8 mouse cellular contexts compared by ENCODE assay signal in the genomic region with DNA sequence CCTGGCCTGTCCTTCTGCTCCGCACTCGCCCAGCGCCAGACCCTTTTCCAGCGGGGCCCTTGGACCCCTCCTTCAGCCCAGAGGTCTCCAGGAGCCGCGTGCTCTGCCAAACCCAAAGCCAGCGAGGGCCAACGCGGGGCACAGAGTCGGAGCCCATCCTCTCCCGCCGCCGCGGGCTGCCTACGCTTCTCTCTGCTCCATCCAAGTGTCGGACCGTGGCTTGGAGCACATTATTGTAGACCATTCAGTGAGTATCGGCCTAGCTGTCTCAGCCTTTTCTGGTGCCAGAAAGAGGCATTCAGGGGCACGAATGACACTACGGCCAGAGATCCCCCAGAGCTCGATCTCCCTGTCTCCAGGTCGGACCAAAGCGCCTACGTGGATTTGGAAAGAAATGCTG. TPM values are rescaled to one million over a fixed set of nuclear protein-coding genes. Genes with fewer than 3 reads are reported as not detected.
DNase-seq lines count a peak whose midpoint lies in the region; ATAC-seq lines count a peak whose summit lies in the region.

No protein-coding gene starts in this region.

- H3K9ac ChIP-seq in kidney, embryonic 16.5 days (replicated peaks; ENCODE audit: low read length): peak overlapping the region; percentile 22
- H3K9ac ChIP-seq in embryonic facial prominence, embryonic 11.5 days (replicated peaks; ENCODE audit: low read length): peak overlapping the region; percentile 60
- peak overlapping the region; percentile 84 for H3K9ac ChIP-seq in hindbrain, embryonic 12.5 days
- H3K9ac ChIP-seq in midbrain, embryonic 15.5 days: peak overlapping the region; percentile 81

- 2% methylated on average over 24 of the region's 24 CpGs for WGBS in kidney, embryonic 16.5 days
- under 1% methylated on average over 24 of the region's 24 CpGs for WGBS in embryonic facial prominence, embryonic 11.5 days
- under 1% methylated on average over 24 of the region's 24 CpGs for WGBS in hindbrain, embryonic 12.5 days
- WGBS in midbrain, embryonic 15.5 days: under 1% methylated on average over 24 of the region's 24 CpGs

- H3K4me1 ChIP-seq in kidney, embryonic 16.5 days (ENCODE audit: insufficient read depth, low read length): 0 out of 2 replicates have a peak, but pooled peaks cover 2% of the 10 kb centered on the region
- 0 out of 2 replicates have a peak, but pooled peaks cover 8% of the 10 kb centered on the region for H3K4me1 ChIP-seq in embryonic facial prominence, embryonic 11.5 days (ENCODE audit: control insufficient read depth, insufficient read depth, low read length)
- H3K4me1 ChIP-seq in hindbrain, embryonic 12.5 days: peaks cover 57% of the 10 kb centered on the region
- H3K4me1 ChIP-seq in midbrain, embryonic 15.5 days: peaks cover 54% of the 10 kb centered on the region

- peaks cover 46% of the 10 kb centered on the region for H3K27me3 ChIP-seq in kidney, embryonic 16.5 days (ENCODE audit: insufficient read depth, low read length)
- peaks cover 15% of the 10 kb centered on the region for H3K27me3 ChIP-seq in embryonic facial prominence, embryonic 11.5 days (ENCODE audit: control insufficient read depth, insufficient read depth, low read length)
- peaks cover 17% of the 10 kb centered on the region for H3K27me3 ChIP-seq in hindbrain, embryonic 12.5 days
- H3K27me3 ChIP-seq in midbrain, embryonic 15.5 days (replicated peaks): no peaks in the 10 kb centered on the region

- no peaks in the 10 kb centered on the region for H3K36me3 ChIP-seq in kidney, embryonic 16.5 days (ENCODE audit: insufficient read depth, low read length)
- H3K36me3 ChIP-seq in embryonic facial prominence, embryonic 11.5 days (replicated peaks; ENCODE audit: control insufficient read depth, insufficient read depth, low read depth, low read length): no peaks in the 10 kb centered on the region
- no peaks in the 10 kb centered on the region for H3K36me3 ChIP-seq in hindbrain, embryonic 12.5 days
- H3K36me3 ChIP-seq in midbrain, embryonic 15.5 days (replicated peaks): no peaks in the 10 kb centered on the region

- H3K27ac ChIP-seq in kidney, embryonic 16.5 days (ENCODE audit: low read length): no peak overlapping the region
- no peak overlapping the region for H3K27ac ChIP-seq in embryonic facial prominence, embryonic 11.5 days (replicated peaks; ENCODE audit: low read depth, low read length)
- peak overlapping the region; percentile 81 for H3K27ac ChIP-seq in hindbrain, embryonic 12.5 days
- H3K27ac ChIP-seq in midbrain, embryonic 15.5 days: peak overlapping the region; percentile 90

- peak overlapping the region; percentile 51 for H3K4me3 ChIP-seq in kidney, embryonic 16.5 days (ENCODE audit: low read length)
- H3K4me3 ChIP-seq in embryonic facial prominence, embryonic 11.5 days (ENCODE audit: low read depth, low read length): peak overlapping the region; percentile 54
- peak overlapping the region; percentile 74 for H3K4me3 ChIP-seq in hindbrain, embryonic 12.5 days
- H3K4me3 ChIP-seq in midbrain, embryonic 15.5 days: peak overlapping the region; percentile 76

- no peaks in the 10 kb centered on the region for H3K9me3 ChIP-seq in kidney, embryonic 16.5 days (ENCODE audit: low read length)
- H3K9me3 ChIP-seq in embryonic facial prominence, embryonic 11.5 days (replicated peaks; ENCODE audit: control insufficient read depth, low read length): no peaks in the 10 kb centered on the region
- H3K9me3 ChIP-seq in hindbrain, embryonic 12.5 days (replicated peaks): no peaks in the 10 kb centered on the region
- H3K9me3 ChIP-seq in midbrain, embryonic 15.5 days: no peaks in the 10 kb centered on the region

- H3K4me2 ChIP-seq in kidney, embryonic 16.5 days (replicated peaks; ENCODE audit: low read depth, low read length): peak overlapping the region; percentile 72
- H3K4me2 ChIP-seq in embryonic facial prominence, embryonic 11.5 days (ENCODE audit: low read depth, low read length): peak overlapping the region; percentile 89
- peak overlapping the region; percentile 96 for H3K4me2 ChIP-seq in hindbrain, embryonic 12.5 days (replicated peaks)
- peak overlapping the region; percentile 87 for H3K4me2 ChIP-seq in midbrain, embryonic 15.5 days

- no peak; the same call in 1 of the 2 replicates for ATAC-seq in kidney, embryonic 16.5 days (ENCODE audit: low FRiP score, low TSS enrichment)
- no peak; the same call in 1 of the 2 replicates for ATAC-seq in embryonic facial prominence, embryonic 11.5 days (replicated peaks; ENCODE audit: insufficient number of reproducible peaks, low FRiP score, low TSS enrichment, low read depth)
- peak; percentile 51 for ATAC-seq in hindbrain, embryonic 12.5 days (ENCODE audit: low FRiP score)
- no peak for ATAC-seq in midbrain, embryonic 15.5 days (replicated peaks)
- no peak for ATAC-seq in megakaryocyte, adult 5-6 weeks (ENCODE audit: poor library complexity, severe bottlenecking)

- no peak for DNase-seq in kidney, adult 8-10 months
- DNase-seq in embryonic facial prominence, embryonic 11.5 days (ENCODE audit: low spot score): peak; percentile 36
- DNase-seq in adrenal gland, adult 18-20 months (ENCODE audit: low spot score in 2 of 2): no peak
- no peak for DNase-seq in cerebellum, postnatal 4 days (ENCODE audit: low spot score in 2 of 2)

RNA-seq across cellular contexts. Expression of gene Adcyap1r1, which starts 0.6 kb away (rescaled TPM):
- polyA plus RNA-seq in kidney, embryonic 16.5 days (2015; fragmentation: Nextera tagmentation; extraction: Ambion mirVana): 2.5 and 2.7 TPM in 2 replicates
- polyA plus RNA-seq in embryonic facial prominence, embryonic 11.5 days (2014; fragmentation: Nextera tagmentation; extraction: Ambion mirVana): 2.5 and 3.7 TPM in 2 replicates
- 36.6 and 44.5 TPM in 2 replicates for polyA plus RNA-seq in hindbrain, embryonic 12.5 days (2016; fragmentation: Nextera tagmentation; extraction: Ambion mirVana)
- polyA plus RNA-seq in midbrain, embryonic 15.5 days (2015; fragmentation: Nextera tagmentation; extraction: Ambion mirVana): 50.3 and 52.6 TPM in 2 replicates
- 0.25 TPM in 1 of 2 replicates, not detected in the other for total RNA-seq in megakaryocyte, adult 5-6 weeks (2015)
- total RNA-seq in megakaryocyte, adult 5-6 weeks (2017): 0.15 and 0.24 TPM in 2 replicates
- 10 to 100 TPM; 29.0 to 30.0 TPM for total RNA-seq in adrenal gland, adult 18-20 months (2021)

Comparison
In these comparisons a context has a peak if more than half of its experiments do, and no peak if none do; other contexts are left out.
1. H3K27ac ChIP-seq: peak in hindbrain, embryonic 12.5 days (single experiment) and midbrain, embryonic 15.5 days (single experiment); none in kidney, embryonic 16.5 days (single experiment) and embryonic facial prominence, embryonic 11.5 days (single experiment).
2. H3K9ac ChIP-seq: peak in every context shown above with its lines; median percentile 84 in hindbrain, embryonic 12.5 days; 81 in midbrain, embryonic 15.5 days; 60 in embryonic facial prominence, embryonic 11.5 days; 22 in kidney, embryonic 16.5 days.
3. Peak in every context shown above with its lines, with median percentiles within 50 percentile points of each other: H3K4me2 ChIP-seq and H3K4me3 ChIP-seq.